Mouse (Mus musculus) 3T3-L1 (cell line): ENCODE results near the gene Ap2m1.

Experiments
- DNase-seq: peaks from one replicate; pipeline ENCODE4 v3.0.0-alpha.2; 2015; ENCODE audit warnings: low read depth, low spot score

Ap2m1 gene

DNA sequence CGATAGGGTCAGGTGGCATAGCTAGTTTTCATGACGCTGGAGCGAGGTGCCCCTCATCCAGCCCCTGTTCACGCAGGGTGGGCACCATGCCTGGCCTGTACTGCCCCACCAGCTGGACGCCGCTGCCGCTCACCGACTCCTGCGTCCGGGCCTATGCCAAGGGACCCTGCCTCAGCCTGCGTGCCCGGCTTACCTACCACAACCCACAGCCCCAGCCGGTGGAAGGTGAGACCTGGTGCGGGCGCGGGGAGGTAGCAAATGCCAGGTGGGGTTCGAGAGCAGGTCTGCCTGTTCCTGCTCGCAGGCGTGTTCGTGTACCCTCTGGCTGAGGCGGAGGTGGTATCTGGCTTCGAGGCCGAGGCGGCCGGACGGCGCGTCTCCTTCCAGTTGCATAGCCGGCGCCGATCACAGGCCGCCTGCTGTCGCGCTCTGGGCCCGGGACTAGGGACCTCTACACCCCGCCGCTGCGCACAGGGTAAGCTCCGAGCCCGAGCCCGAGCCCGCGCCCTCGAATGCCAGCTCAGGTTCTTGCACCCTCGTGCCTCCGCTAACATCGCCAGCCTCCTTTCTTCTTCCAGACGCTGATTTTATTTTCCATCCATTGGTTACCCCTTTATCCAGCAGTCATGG is 55.9 kb downstream of the Ap2m1 start:
- DNase-seq: no peak
